Mouse (Mus musculus): ENCODE results near the gene Pcx. TPM values are rescaled to one million over a fixed set of nuclear protein-coding genes. Genes with fewer than 3 reads are reported as not detected.

Gene Pcx
- polyA plus RNA-seq, 1 experiment from 2014 or later, result 16.6 TPM

DNA sequence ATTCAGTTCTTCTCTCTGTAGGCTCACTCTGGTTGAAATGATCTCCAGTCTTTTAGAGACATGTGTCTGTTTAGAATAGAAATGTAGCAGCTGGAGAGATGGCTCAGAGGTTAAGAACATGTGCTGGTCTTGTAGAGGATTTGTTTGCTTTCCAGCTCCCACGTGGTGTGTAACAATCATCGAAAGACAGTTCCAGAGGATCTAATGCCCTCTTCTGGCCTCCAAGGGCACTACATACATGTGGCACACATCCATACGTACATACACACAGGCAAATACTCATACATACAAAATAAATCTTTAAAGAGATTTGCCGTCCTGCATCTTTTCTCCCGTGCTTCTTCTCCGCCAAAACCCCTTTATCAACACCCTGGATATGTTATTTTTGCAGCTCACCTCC, 30.0 kb downstream of the Pcx start:
- H3K4me3 ChIP-seq (ENCODE audit: low read length), result no peak overlapping the region
- H3K9ac ChIP-seq (ENCODE audit: low read depth, low read length), result no peak overlapping the region
- 84% methylated on average over 6 of the region's 6 CpGs for WGBS
- H3K4me2 ChIP-seq (ENCODE audit: low read depth, low read length), result no peak overlapping the region
- H3K9me3 ChIP-seq (ENCODE audit: control insufficient read depth, low read length), result no peaks in the 10 kb centered on the region
- no peak for ATAC-seq
- H3K4me1 ChIP-seq (ENCODE audit: control insufficient read depth, insufficient read depth, low read length), result no peaks in the 10 kb centered on the region
- no peaks in the 10 kb centered on the region for H3K36me3 ChIP-seq (ENCODE audit: control insufficient read depth, insufficient read depth, low read length)
- H3K27ac ChIP-seq (ENCODE audit: low read length), result no peak overlapping the region
- H3K27me3 ChIP-seq (replicated peaks; ENCODE audit: control insufficient read depth, insufficient read depth, low read length), result no peaks in the 10 kb centered on the region

DNA sequence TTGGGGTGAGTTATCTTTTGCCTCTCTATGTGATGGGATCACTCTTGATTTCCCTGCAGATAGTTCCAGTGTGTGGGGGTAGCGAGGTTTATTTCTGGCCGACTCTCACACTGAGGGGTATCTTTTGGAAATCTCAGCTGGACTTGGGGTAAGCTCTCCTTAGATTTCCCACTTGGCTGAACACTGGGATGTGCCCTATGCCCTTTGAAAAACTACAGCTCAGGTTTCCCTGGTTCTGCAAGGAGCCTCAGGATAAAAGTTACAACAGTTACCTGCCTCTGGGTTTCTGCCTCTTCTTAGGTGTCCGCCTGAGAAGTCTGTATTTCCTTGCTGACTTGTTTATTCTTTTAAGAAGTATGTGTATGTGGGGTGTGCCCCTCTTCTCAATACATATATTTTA, 30.7 kb downstream of the Pcx start:
- Histone ChIP-seq H3K27me3 (replicated peaks; ENCODE audit: control insufficient read depth, insufficient read depth, low read length) (no peaks in the 10 kb centered on the region), H3K4me3 (ENCODE audit: low read length) (no peak overlapping the region), H3K4me1 (ENCODE audit: control insufficient read depth, insufficient read depth, low read length) (no peaks in the 10 kb centered on the region), H3K27ac (ENCODE audit: low read length) (no peak overlapping the region), H3K36me3 (ENCODE audit: control insufficient read depth, insufficient read depth, low read length) (no peaks in the 10 kb centered on the region), H3K4me2 (ENCODE audit: low read depth, low read length) (no peak overlapping the region), H3K9ac (ENCODE audit: low read depth, low read length) (no peak overlapping the region), H3K9me3 (ENCODE audit: control insufficient read depth, low read length) (no peaks in the 10 kb centered on the region)
- ATAC-seq, result no peak
- WGBS, result 83% methylated on average over 3 of the region's 3 CpGs

DNA sequence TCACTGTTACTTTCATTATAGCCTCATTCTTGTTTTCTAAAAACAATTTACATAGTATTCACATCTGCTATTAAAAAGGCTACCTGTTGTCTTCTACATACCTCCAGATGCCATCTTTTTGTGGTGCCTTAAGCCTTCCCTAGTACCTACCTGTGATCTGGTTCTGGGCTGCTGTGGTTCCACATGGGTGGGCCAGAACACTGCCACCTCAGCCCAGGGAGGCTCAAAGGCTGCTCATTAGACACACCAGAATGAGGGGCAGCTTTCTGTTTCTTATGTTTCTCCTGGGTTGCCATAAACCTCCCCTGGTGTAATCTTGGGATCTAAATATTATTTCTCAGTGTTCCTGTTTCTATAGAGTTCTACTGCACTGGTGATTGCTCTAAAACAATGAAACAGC, 31.8 kb downstream of the Pcx start:
- Histone ChIP-seq H3K4me1 (ENCODE audit: control insufficient read depth, insufficient read depth, low read length) (no peaks in the 10 kb centered on the region), H3K36me3 (ENCODE audit: control insufficient read depth, insufficient read depth, low read length) (no peaks in the 10 kb centered on the region), H3K4me3 (ENCODE audit: low read length) (no peak overlapping the region), H3K27me3 (replicated peaks; ENCODE audit: control insufficient read depth, insufficient read depth, low read length) (no peaks in the 10 kb centered on the region), H3K27ac (ENCODE audit: low read length) (no peak overlapping the region), H3K9me3 (ENCODE audit: control insufficient read depth, low read length) (no peaks in the 10 kb centered on the region), H3K4me2 (ENCODE audit: low read depth, low read length) (no peak overlapping the region), H3K9ac (ENCODE audit: low read depth, low read length) (no peak overlapping the region)
- no peak for ATAC-seq

DNA sequence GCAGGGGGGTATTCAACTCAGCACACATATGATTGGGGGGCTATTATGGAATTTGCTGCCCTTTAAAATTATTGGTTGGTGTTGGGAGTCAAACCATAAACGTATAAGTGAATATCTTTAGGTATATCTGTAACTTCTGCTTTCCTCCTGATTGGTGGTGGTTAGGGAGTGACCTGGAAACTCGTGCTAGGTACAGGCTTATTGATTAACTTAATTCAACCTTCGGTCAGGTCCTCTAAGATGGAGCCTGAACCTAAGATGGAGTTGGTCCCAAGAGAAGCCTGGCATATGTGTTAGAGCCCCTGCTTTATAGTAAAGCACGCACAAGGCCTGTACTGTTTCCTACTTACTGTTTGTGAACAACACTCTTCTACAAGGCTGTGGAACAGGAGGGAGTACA, 34.8 kb downstream of the Pcx start:
- no peak for ATAC-seq
- Histone ChIP-seq H3K27ac (ENCODE audit: low read length) (no peak overlapping the region), H3K9ac (ENCODE audit: low read depth, low read length) (no peak overlapping the region), H3K9me3 (ENCODE audit: control insufficient read depth, low read length) (no peaks in the 10 kb centered on the region), H3K4me1 (ENCODE audit: control insufficient read depth, insufficient read depth, low read length) (no peaks in the 10 kb centered on the region), H3K36me3 (ENCODE audit: control insufficient read depth, insufficient read depth, low read length) (no peaks in the 10 kb centered on the region), H3K27me3 (replicated peaks; ENCODE audit: control insufficient read depth, insufficient read depth, low read length) (no peaks in the 10 kb centered on the region), H3K4me2 (ENCODE audit: low read depth, low read length) (no peak overlapping the region), H3K4me3 (ENCODE audit: low read length) (no peak overlapping the region)
- WGBS, result 80% methylated on average over 4 of the region's 4 CpGs

DNA sequence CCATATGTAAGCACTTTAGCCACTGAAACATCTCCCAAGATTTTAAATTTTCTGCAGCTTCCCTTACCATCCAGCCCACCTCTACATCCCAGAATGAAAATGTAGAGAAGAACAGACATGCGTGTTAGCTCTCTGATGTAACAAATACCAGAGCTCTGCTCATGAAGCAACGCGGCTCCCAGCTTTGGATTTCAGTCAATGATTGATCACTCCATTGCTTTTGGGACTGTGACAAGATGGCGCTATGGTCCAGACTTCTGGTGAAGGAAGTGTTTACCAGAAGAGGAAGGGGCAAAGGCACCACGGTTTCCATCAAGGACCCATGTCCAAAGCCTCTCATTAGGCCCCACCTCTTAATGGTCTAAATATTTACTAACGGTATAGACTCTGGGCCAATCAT, 35.6 kb downstream of the Pcx start:
- H3K9me3 ChIP-seq (ENCODE audit: control insufficient read depth, low read length), result no peaks in the 10 kb centered on the region
- H3K4me2 ChIP-seq (ENCODE audit: low read depth, low read length), result no peak overlapping the region
- no peak overlapping the region for H3K4me3 ChIP-seq (ENCODE audit: low read length)
- H3K4me1 ChIP-seq (ENCODE audit: control insufficient read depth, insufficient read depth, low read length), result no peaks in the 10 kb centered on the region
- no peak overlapping the region for H3K27ac ChIP-seq (ENCODE audit: low read length)
- no peaks in the 10 kb centered on the region for H3K27me3 ChIP-seq (replicated peaks; ENCODE audit: control insufficient read depth, insufficient read depth, low read length)
- no peak for ATAC-seq
- H3K9ac ChIP-seq (ENCODE audit: low read depth, low read length), result no peak overlapping the region
- H3K36me3 ChIP-seq (ENCODE audit: control insufficient read depth, insufficient read depth, low read length), result no peaks in the 10 kb centered on the region
- whole genome bisulfite sequencing, result 81% methylated on average over 6 of the region's 6 CpGs

DNA sequence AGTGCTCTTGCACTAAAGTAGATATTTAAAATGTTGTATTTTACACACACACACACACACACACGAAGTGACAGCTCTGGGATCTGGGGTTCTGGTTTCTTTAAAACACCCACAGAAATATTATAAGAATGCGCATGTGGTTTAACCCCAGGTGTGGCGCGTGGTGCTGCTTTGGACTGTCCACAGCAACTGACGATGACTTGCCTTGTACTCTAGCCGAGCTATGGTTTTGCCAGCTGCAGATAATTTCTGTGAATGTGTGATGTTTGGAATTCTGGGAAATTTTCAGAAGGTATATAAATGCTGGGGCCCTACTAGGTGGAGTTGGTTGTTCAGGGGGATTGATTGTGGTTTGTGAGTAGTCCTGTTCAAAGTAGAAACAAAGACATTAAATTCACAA, 37.5 kb downstream of the Pcx start:
- no peak for ATAC-seq
- Histone ChIP-seq H3K36me3 (ENCODE audit: control insufficient read depth, insufficient read depth, low read length) (no peaks in the 10 kb centered on the region), H3K4me3 (ENCODE audit: low read length) (no peak overlapping the region), H3K9me3 (ENCODE audit: control insufficient read depth, low read length) (no peaks in the 10 kb centered on the region), H3K27ac (ENCODE audit: low read length) (no peak overlapping the region), H3K27me3 (replicated peaks; ENCODE audit: control insufficient read depth, insufficient read depth, low read length) (no peaks in the 10 kb centered on the region), H3K4me2 (ENCODE audit: low read depth, low read length) (no peak overlapping the region), H3K9ac (ENCODE audit: low read depth, low read length) (no peak overlapping the region), H3K4me1 (ENCODE audit: control insufficient read depth, insufficient read depth, low read length) (no peaks in the 10 kb centered on the region)
- WGBS, result 75% methylated on average over 6 of the region's 6 CpGs

DNA sequence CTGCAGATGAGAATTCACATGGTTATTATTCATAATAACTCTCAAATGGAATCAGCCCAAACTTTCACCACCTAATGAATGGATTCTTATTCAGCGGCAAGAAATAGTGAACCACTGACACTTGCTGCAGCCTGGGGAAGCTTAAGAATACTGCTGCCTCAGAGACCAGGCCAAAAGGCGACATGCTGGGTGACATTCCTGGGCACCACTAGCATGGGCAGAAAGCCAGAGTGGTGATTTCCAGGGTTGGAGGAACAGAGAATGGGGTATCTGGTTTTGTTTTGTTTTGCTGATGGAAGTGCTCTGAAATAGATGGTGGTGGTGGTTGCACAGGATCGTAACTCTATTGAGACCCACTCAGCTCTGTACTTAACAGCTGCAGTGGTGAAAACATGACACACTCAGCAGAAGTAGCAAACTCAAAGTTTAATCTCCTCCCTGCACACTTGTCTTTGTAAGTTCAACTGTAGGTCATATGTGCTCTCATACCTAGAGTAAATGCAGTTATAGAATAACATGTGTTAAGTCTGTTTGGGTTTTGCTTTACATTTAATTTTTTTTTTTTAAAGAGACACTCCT, 38.1 kb downstream of the Pcx start:
- no peaks in the 10 kb centered on the region for H3K36me3 ChIP-seq (ENCODE audit: control insufficient read depth, insufficient read depth, low read length)
- H3K4me1 ChIP-seq (ENCODE audit: control insufficient read depth, insufficient read depth, low read length), result no peaks in the 10 kb centered on the region
- no peak overlapping the region for H3K9ac ChIP-seq (ENCODE audit: low read depth, low read length)
- no peaks in the 10 kb centered on the region for H3K27me3 ChIP-seq (replicated peaks; ENCODE audit: control insufficient read depth, insufficient read depth, low read length)
- no peaks in the 10 kb centered on the region for H3K9me3 ChIP-seq (ENCODE audit: control insufficient read depth, low read length)
- H3K4me2 ChIP-seq (ENCODE audit: low read depth, low read length), result no peak overlapping the region
- H3K4me3 ChIP-seq (ENCODE audit: low read length), result no peak overlapping the region
- no peak for ATAC-seq
- WGBS, result 65% methylated on average over 3 of the region's 3 CpGs
- H3K27ac ChIP-seq (ENCODE audit: low read length), result no peak overlapping the region

DNA sequence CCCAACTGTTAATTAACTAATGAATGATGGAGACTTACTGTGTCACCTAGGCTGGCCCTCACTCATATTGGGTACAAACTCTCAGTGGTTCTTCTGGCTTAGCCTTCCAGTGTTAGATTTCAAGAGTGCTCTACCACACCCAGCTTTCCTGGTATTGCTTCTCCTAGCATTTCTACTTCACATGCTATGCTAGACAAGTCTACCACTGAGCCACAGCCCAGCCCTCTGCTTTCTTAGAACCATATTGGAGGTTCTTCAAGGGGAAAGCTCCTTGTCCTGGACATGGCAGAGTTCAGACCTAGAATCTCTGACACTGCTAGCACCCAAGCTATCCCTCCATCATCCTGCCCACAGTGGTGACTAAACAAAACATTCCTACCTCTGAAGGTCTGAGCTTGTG, 44.0 kb downstream of the Pcx start:
- H3K9me3 ChIP-seq (ENCODE audit: control insufficient read depth, low read length), result no peaks in the 10 kb centered on the region
- H3K27me3 ChIP-seq (replicated peaks; ENCODE audit: control insufficient read depth, insufficient read depth, low read length), result no peaks in the 10 kb centered on the region
- H3K4me1 ChIP-seq (ENCODE audit: control insufficient read depth, insufficient read depth, low read length), result no peaks in the 10 kb centered on the region
- H3K27ac ChIP-seq (ENCODE audit: low read length), result no peak overlapping the region
- no peak overlapping the region for H3K4me3 ChIP-seq (ENCODE audit: low read length)
- no peaks in the 10 kb centered on the region for H3K36me3 ChIP-seq (ENCODE audit: control insufficient read depth, insufficient read depth, low read length)
- no peak overlapping the region for H3K9ac ChIP-seq (ENCODE audit: low read depth, low read length)
- no peak for ATAC-seq
- no peak overlapping the region for H3K4me2 ChIP-seq (ENCODE audit: low read depth, low read length)

DNA sequence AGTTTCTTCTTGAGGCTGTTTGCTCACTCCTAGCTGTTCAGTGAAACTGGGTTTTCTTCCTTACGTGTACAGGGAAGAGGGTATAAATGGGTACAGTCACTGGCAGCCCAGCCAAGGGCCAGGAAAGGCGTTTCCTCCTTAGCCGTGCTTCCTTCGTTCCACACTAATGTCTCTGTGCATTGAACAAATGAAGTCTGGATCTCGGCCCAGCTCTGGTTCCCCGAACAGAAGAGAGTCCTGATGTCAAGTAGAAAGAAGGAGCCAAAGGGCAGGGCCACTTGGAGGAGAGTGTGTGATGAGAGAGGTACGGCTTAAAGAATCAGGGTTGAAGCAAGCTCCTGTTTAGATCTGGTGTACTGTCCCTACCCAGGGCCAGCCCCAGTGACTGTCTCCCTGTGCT, 44.8 kb downstream of the Pcx start:
- no peak overlapping the region for H3K4me3 ChIP-seq (ENCODE audit: low read length)
- H3K4me1 ChIP-seq (ENCODE audit: control insufficient read depth, insufficient read depth, low read length), result no peaks in the 10 kb centered on the region
- H3K9me3 ChIP-seq (ENCODE audit: control insufficient read depth, low read length), result no peaks in the 10 kb centered on the region
- no peak for ATAC-seq
- no peaks in the 10 kb centered on the region for H3K36me3 ChIP-seq (ENCODE audit: control insufficient read depth, insufficient read depth, low read length)
- H3K27ac ChIP-seq (ENCODE audit: low read length), result no peak overlapping the region
- 72% methylated on average over 7 of the region's 7 CpGs for WGBS
- H3K9ac ChIP-seq (ENCODE audit: low read depth, low read length), result no peak overlapping the region
- H3K27me3 ChIP-seq (replicated peaks; ENCODE audit: control insufficient read depth, insufficient read depth, low read length), result no peaks in the 10 kb centered on the region
- no peak overlapping the region for H3K4me2 ChIP-seq (ENCODE audit: low read depth, low read length)

DNA sequence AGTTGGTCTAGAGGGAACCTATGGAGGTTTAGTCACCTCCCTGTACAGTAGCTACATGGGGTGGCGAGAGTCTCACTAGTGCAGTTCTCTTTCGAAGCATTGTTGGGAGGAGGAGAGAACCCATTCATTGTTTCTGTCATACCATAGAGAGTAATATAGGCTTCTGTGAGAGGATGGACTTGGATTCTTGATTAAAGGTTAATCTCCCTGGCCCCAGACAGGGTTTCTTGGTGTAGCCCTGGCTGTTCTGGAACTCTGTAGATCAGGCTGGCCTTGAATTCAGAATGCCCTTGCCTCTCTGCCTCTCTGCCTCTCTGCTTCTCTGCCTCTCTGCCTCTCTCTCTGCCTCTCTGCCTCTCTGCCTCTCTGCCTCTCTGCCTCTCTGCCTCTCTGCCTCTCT, 46.5 kb downstream of the Pcx start:
- H3K9me3 ChIP-seq (ENCODE audit: control insufficient read depth, low read length), result no peaks in the 10 kb centered on the region
- no peak overlapping the region for H3K27ac ChIP-seq (ENCODE audit: low read length)
- no peak overlapping the region for H3K9ac ChIP-seq (ENCODE audit: low read depth, low read length)
- no peaks in the 10 kb centered on the region for H3K27me3 ChIP-seq (replicated peaks; ENCODE audit: control insufficient read depth, insufficient read depth, low read length)
- no peaks in the 10 kb centered on the region for H3K4me1 ChIP-seq (ENCODE audit: control insufficient read depth, insufficient read depth, low read length)
- H3K36me3 ChIP-seq (ENCODE audit: control insufficient read depth, insufficient read depth, low read length), result no peaks in the 10 kb centered on the region
- 93% methylated on average over 2 of the region's 2 CpGs for WGBS
- H3K4me2 ChIP-seq (ENCODE audit: low read depth, low read length), result no peak overlapping the region
- ATAC-seq, result no peak
- H3K4me3 ChIP-seq (ENCODE audit: low read length), result no peak overlapping the region
